Mouse (Mus musculus): ENCODE data around the gene Rbm43.
"Not testable (repeated sequence)": the region's sequence is repeated elsewhere in the genome, so short reads cannot be mapped to it uniquely, and the experiment has no call there.

Rbm43 gene

DNA sequence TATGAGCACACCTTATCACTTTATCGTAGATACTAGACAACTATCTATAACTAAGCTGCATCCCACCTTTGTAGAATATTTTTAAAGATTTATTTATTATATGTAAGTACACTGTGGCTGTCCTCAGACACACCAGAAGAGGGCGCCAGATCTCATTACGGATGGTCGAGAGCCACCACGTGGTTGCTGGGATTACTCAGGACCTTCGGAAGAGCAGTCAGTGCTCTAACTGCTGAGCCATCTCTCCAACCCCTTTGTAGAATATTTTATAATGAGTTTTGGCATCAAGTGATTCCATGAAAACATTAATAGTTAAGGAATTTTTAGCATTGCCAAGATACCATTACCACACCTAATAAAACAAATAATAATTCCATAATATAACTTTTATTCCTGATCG is 20.4 kb downstream of the Rbm43 start:
- DNase-seq (ENCODE audit: low spot score), result no peak

DNA sequence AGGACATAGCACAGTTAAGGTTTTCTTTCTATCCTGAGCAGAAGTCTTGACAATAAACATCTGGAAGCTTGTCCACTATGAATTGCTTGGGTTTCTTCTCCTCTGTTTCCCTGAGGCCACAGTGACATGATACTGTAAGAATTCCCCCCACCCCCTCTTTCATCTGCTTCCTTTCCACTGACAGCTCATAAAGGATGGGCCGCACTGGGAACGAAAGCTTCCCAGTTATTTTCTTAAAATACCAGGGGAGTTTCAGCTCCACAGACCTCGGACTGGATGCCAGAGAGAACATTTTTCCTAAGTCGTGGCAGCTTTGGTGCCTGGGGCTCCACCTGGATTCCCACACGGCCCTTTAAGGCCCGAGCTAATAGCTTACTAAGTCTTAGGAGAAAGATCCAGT is 22.2 kb downstream of the Rbm43 start:
- no peak for DNase-seq (ENCODE audit: low spot score)

DNA sequence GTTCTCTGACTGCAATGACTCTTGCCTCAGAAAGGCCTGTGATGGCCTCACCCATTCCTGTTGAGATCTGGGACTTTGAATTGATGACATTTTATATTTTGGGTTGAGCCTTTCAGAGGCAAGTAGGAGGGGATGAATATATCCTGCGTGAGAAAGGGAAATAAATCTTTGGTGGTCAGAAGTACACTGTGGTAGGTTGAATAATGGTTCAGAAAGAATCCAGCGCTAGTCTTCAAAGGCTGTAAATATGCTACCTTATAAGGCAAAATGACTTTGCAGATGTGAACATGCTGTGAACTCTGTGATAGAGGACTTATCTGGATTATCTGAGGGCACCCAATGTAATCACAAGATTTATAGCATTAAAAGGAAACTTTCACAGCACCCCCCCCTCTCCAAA is 23.1 kb downstream of the Rbm43 start:
- no peak for DNase-seq (ENCODE audit: low spot score)

DNA sequence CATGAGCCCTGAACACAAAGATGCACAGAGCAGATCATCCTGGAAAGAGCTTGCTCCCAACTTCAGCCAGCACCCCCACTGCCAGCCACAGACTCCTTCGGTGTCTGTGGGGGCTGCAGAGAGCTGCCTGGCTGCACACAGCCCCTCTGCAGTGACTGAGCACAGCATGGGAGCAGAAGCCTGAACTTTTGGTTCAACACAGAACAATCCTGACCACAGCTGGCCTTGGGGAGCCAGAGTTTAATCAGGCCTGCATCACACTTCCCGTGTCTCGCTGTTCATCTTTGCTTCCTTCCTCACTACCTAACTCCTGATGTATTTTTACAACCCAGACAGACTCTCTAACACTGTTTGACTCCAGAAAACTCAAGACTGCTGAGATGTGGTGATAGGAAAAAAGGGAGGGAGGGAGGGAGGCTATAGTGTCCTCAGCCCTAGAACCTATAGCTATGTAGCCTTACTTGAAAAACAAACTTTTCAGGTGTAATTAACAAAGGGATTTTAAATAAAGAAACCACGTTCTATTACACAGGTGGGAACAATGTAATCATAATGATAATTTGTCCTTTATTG is 27.3 kb downstream of the Rbm43 start:
- no peak for DNase-seq (ENCODE audit: low spot score)

DNA sequence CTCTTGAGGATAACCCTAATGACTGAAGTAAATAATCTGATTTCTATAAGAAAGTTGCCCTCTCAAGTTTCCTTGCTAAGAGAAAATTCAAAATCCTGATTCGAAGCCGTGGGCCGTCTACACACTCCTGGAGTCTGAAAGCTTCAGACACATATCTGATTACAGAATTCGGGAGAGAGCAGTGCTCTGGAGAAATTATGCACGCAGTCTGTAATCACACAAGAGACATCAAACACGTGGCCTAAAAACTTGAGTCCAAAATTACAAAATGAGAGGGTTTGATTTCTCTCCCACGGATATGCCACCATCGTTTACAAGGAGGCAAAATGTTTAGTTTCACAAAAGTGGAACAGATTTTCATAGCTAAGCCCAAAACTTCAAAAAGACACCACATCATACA is 29.3 kb downstream of the Rbm43 start:
- DNase-seq (ENCODE audit: low spot score), result no peak

DNA sequence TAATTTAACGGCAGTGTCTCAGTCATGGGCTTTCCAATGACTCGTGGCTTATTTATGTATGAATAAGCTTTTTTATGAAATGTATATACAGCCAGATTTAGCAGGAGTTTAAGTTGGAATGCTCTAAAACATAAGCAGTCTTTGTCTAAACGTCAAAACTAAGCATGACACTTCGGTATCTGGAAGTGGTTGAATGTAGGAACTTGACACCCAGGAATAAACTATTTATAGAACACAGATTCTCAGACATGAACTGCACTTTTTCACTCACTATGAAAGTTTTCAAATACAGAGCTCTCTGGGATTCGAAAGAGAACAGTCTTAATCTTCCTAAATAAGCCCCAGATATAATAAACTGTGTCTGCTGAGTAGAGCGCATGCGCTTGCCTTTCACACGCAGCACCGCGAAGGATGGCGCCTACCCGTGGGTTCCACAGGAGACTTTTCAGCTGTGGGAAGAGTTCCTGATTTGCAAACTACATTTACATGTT is 42.5 kb downstream of the Rbm43 start:
- no peak for DNase-seq (ENCODE audit: low spot score)

DNA sequence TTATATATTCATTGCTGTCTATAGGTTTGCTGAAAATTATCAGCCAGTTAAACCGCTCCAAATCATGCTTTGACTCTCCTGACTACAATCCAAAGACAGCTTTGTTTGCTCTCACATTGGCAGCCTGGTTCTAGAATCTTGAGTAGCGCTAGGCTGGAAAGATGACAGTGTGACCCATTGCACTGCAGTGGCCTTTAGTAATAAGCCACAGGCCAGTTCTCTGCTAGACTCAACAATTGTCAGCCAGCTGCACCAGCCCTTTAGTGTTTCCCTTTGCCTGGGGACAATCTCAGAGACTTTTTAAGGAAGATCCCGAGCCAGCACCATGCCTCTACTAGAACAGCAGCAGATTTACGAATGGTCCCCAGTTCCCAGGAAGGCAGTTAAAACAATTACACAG is 44.0 kb downstream of the Rbm43 start:
- DNase-seq (ENCODE audit: low spot score), result no peak

DNA sequence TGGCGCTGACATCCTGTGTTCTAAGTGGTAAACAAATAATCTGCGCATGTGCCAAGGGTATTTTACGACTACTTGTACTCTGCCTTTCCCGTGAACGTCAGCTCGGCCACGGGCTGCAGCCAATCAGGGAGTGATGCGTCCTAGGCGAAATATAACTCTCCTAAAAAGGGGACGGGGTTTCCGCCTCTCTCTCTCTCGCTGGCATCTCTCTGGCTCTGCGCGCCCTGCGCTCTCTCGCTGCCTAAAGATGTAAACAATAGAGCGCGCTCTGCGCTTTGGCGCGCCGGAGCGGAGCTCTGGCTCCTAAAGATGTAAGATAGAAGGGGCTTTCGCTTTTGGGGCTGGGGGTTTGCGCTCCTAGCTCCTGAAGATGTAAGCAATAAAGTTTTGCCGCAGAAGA is 44.8 kb downstream of the Rbm43 start:
- DNase-seq (ENCODE audit: low spot score), result not testable (repeated sequence)

DNA sequence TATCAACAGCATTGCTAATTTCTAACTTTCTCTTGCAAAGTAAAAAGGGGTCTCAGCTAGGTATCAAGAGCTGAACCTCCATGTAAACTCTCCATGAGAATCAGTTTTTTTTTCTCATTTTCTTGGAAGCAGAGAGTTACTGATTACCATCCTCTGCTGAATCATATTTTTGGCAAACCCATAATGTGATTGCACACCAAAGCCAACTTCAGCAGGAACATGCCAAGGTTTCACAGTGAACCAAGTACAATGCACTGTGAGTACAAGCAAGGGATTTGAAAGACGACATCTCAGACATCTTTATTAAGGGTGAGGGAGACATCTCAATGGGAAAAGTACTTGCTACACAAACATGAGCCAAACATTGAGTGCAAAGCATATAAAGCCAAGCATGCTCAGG is 54.8 kb downstream of the Rbm43 start:
- DNase-seq (ENCODE audit: low spot score), result no peak
